Mouse (Mus musculus) liver, embryonic 15.5 days (tissue): ENCODE data around the gene Scn4a. TPM values are rescaled to one million over a fixed set of nuclear protein-coding genes. Genes with fewer than 3 reads are reported as not detected.

Source experiments
- ATAC-seq: fragments of 200-750 bp; cut with Nextera tagmentation; 2 replicates; pipeline ENCODE4 v1.8.0; 2017; ENCODE audit warnings: moderate number of reproducible peaks, mild to moderate bottlenecking, moderate library complexity; ENCODE audit not compliant: insufficient read depth
- H3K27ac ChIP-seq: fragments of 300-500 bp; sonication (generic); replicated peaks from 2 replicates; pipeline ENCODE4 v1.5.1; 2015; ENCODE audit warnings: mild to moderate bottlenecking, inconsistent platforms
- H3K27me3 ChIP-seq: fragments of 300-500 bp; sonication (generic); 2 replicates; pipeline ENCODE4 v1.6.1; 2015; ENCODE audit warnings: mild to moderate bottlenecking, inconsistent platforms
- H3K36me3 ChIP-seq: fragments of 300-500 bp; sonication (generic); replicated peaks from 2 replicates; pipeline ENCODE4 v1.6.1; 2015; ENCODE audit warnings: moderate library complexity, mild to moderate bottlenecking, inconsistent platforms
- H3K4me1 ChIP-seq: fragments of 300-500 bp; sonication (generic); replicated peaks from 2 replicates; pipeline ENCODE4 v1.6.1; 2015; ENCODE audit warnings: inconsistent platforms
- H3K4me2 ChIP-seq: fragments of 300-500 bp; sonication (generic); 2 replicates; pipeline ENCODE4 v1.6.1; 2015; ENCODE audit warnings: moderate library complexity, mild to moderate bottlenecking, inconsistent platforms
- H3K4me3 ChIP-seq: fragments of 300-500 bp; sonication (generic); replicated peaks from 2 replicates; pipeline ENCODE4 v1.5.1; 2015; ENCODE audit warnings: mild to moderate bottlenecking, inconsistent platforms
- H3K9ac ChIP-seq: fragments of 300-500 bp; sonication (generic); 2 replicates; pipeline ENCODE4 v1.6.1; 2015; ENCODE audit warnings: moderate library complexity, mild to moderate bottlenecking, inconsistent platforms
- H3K9me3 ChIP-seq: fragments of 300-500 bp; sonication (generic); replicated peaks from 2 replicates; pipeline ENCODE4 v1.6.1; 2016; ENCODE audit warnings: inconsistent platforms
- WGBS: fragments of 180-500 bp; shearing (Covaris S2); methylation state at CpG from one replicate; pipeline ENCODE4 v1.1.7; 2015; ENCODE audit warnings: mixed read lengths; ENCODE audit not compliant: insufficient replicate concordance; 5-methylcytosine and 5-hydroxymethylcytosine counted together
- polyA plus RNA-seq: library from polyadenylated mRNA; unstranded; fragments of >200 nt; fragmentation: Nextera tagmentation; extraction: Ambion mirVana; gene quantifications from 2 replicates; pipeline ENCODE4 v1.2.1, GENCODE M21; 2015

Scn4a gene
- polyA plus RNA-seq, 1 experiment from 2014 or later, result 0.24 TPM

- Histone ChIP-seq H3K4me1 (peaks cover 15% of the 10 kb centered on the region), H3K4me3 (no peak overlapping the region), H3K9ac (no peak overlapping the region), H3K4me2 (no peak overlapping the region), H3K27ac (no peak overlapping the region), H3K36me3 (no peaks in the 10 kb centered on the region), H3K27me3 (no peaks in the 10 kb centered on the region), H3K9me3 (no peaks in the 10 kb centered on the region)
- 67% methylated on average over 1 of the region's 1 CpGs for WGBS
- no peak for ATAC-seq
These were observed 36.7 kb downstream of the Scn4a start for GRCm38 (mm10) chr11:106316416-106316815.

GRCm38 (mm10) chr11:106314333-106314812 is 38.7 kb downstream of the Scn4a start, which contains the start of gene Cd79b:
Cd79b (minus strand) TSS chr11:106314762.
- peak within 1 kb of the TSS; percentile 20; the same call in 1 of the 2 replicates for H3K4me2 ChIP-seq
- peaks cover 15% of the 10 kb centered on the region for H3K4me1 ChIP-seq
- H3K4me3 ChIP-seq, result peak within 1 kb of the TSS; percentile 28
- no peak within 1 kb of the TSS for H3K27ac ChIP-seq
- no peaks in the 10 kb centered on the region for H3K27me3 ChIP-seq
- ATAC-seq, result no peak
- no peaks in the 10 kb centered on the region for H3K9me3 ChIP-seq
- no peaks in the 10 kb centered on the region for H3K36me3 ChIP-seq
- WGBS, result 32% methylated on average over 9 of the region's 9 CpGs
- no peak within 1 kb of the TSS for H3K9ac ChIP-seq

GRCm38 (mm10) chr11:106313533-106313932 is 39.6 kb downstream of the Scn4a start:
- Histone ChIP-seq H3K9me3 (no peaks in the 10 kb centered on the region), H3K4me3 (peak overlapping the region; percentile 28), H3K36me3 (no peaks in the 10 kb centered on the region), H3K4me1 (peaks cover 8% of the 10 kb centered on the region), H3K27ac (no peak overlapping the region), H3K27me3 (no peaks in the 10 kb centered on the region), H3K9ac (no peak overlapping the region), H3K4me2 (peak overlapping the region; percentile 20; the same call in 1 of the 2 replicates)
- no peak for ATAC-seq
- WGBS, result 29% methylated on average over 5 of the region's 5 CpGs

- no peaks in the 10 kb centered on the region for H3K36me3 ChIP-seq
- ATAC-seq, result no peak
- H3K27ac ChIP-seq, result no peak overlapping the region
- no peak overlapping the region for H3K4me3 ChIP-seq
- no peaks in the 10 kb centered on the region for H3K9me3 ChIP-seq
- H3K27me3 ChIP-seq, result no peaks in the 10 kb centered on the region
- H3K4me2 ChIP-seq, result no peak overlapping the region
- no peak overlapping the region for H3K9ac ChIP-seq
- 62% methylated on average over 5 of the region's 5 CpGs for WGBS
- peaks cover 6% of the 10 kb centered on the region; the same call in 1 of the 2 replicates for H3K4me1 ChIP-seq
These were observed 43.0 kb downstream of the Scn4a start for GRCm38 (mm10) chr11:106310123-106310522.

- ATAC-seq, result no peak
- Histone ChIP-seq H3K27me3 (no peaks in the 10 kb centered on the region), H3K4me3 (no peak overlapping the region), H3K9ac (no peak overlapping the region), H3K27ac (no peak overlapping the region), H3K4me1 (peaks cover 2% of the 10 kb centered on the region; the same call in 1 of the 2 replicates), H3K9me3 (no peaks in the 10 kb centered on the region), H3K36me3 (no peaks in the 10 kb centered on the region), H3K4me2 (no peak overlapping the region)
- WGBS, result 69% methylated on average over 11 of the region's 11 CpGs
These were observed 44.9 kb downstream of the Scn4a start for GRCm38 (mm10) chr11:106308162-106308561.

GRCm38 (mm10) chr11:106307432-106307831 is 45.7 kb downstream of the Scn4a start:
- Histone ChIP-seq H3K27me3 (no peaks in the 10 kb centered on the region), H3K4me2 (no peak overlapping the region), H3K9ac (no peak overlapping the region), H3K4me3 (no peak overlapping the region), H3K27ac (no peak overlapping the region), H3K4me1 (no peaks in the 10 kb centered on the region; the same call in 1 of the 2 replicates), H3K9me3 (no peaks in the 10 kb centered on the region), H3K36me3 (no peaks in the 10 kb centered on the region)
- WGBS, result 54% methylated on average over 5 of the region's 5 CpGs
- no peak for ATAC-seq

- no peaks in the 10 kb centered on the region for H3K9me3 ChIP-seq
- WGBS, result 63% methylated on average over 9 of the region's 9 CpGs
- no peak overlapping the region for H3K4me2 ChIP-seq
- no peak overlapping the region for H3K9ac ChIP-seq
- ATAC-seq, result no peak
- no peaks in the 10 kb centered on the region; the same call in 1 of the 2 replicates for H3K4me1 ChIP-seq
- no peak overlapping the region for H3K27ac ChIP-seq
- no peak overlapping the region for H3K4me3 ChIP-seq
- H3K27me3 ChIP-seq, result no peaks in the 10 kb centered on the region
- H3K36me3 ChIP-seq, result no peaks in the 10 kb centered on the region
These were observed 46.3 kb downstream of the Scn4a start for GRCm38 (mm10) chr11:106306758-106307157.

GRCm38 (mm10) chr11:106306065-106306385 is 47.1 kb downstream of the Scn4a start:
- Histone ChIP-seq H3K27ac (0 out of 2 replicates have a peak overlapping the region, but pooled peaks have one; percentile 33), H3K36me3 (no peaks in the 10 kb centered on the region), H3K4me1 (no peaks in the 10 kb centered on the region; the same call in 1 of the 2 replicates), H3K9ac (no peak overlapping the region), H3K4me2 (no peak overlapping the region), H3K4me3 (no peak overlapping the region), H3K27me3 (no peaks in the 10 kb centered on the region), H3K9me3 (no peaks in the 10 kb centered on the region)
- 0 out of 2 replicates have a peak, but pooled peaks have one; percentile 6 for ATAC-seq
- WGBS, result 80% methylated on average over 3 of the region's 3 CpGs

- Histone ChIP-seq H3K36me3 (no peaks in the 10 kb centered on the region), H3K27me3 (no peaks in the 10 kb centered on the region), H3K4me3 (no peak overlapping the region), H3K4me1 (no peaks in the 10 kb centered on the region; the same call in 1 of the 2 replicates), H3K27ac (0 out of 2 replicates have a peak overlapping the region, but pooled peaks have one; percentile 33), H3K9ac (no peak overlapping the region), H3K9me3 (no peaks in the 10 kb centered on the region), H3K4me2 (no peak overlapping the region)
- 57% methylated on average over 10 of the region's 10 CpGs for WGBS
- no peak; the same call in 1 of the 2 replicates for ATAC-seq
These were observed 47.6 kb downstream of the Scn4a start for GRCm38 (mm10) chr11:106305348-106306064.

GRCm38 (mm10) chr11:106302634-106303033 is 50.5 kb downstream of the Scn4a start:
- 10% methylated on average over 2 of the region's 2 CpGs for WGBS

GRCm38 (mm10) chr11:106301765-106302164 is 51.3 kb downstream of the Scn4a start, which contains the start of gene Gh:
Gh (minus strand) TSS chr11:106301865.
- 68% methylated on average over 9 of the region's 9 CpGs for WGBS
- Histone ChIP-seq H3K4me2 (no peak within 1 kb of the TSS), H3K4me1 (no peaks in the 10 kb centered on the region), H3K27ac (no peak within 1 kb of the TSS), H3K36me3 (no peaks in the 10 kb centered on the region), H3K9me3 (no peaks in the 10 kb centered on the region), H3K27me3 (no peaks in the 10 kb centered on the region), H3K9ac (no peak within 1 kb of the TSS), H3K4me3 (no peak within 1 kb of the TSS)
- no peak for ATAC-seq

More at GRCm38 (mm10) chr11:106302634-106303033, 50.5 kb downstream of the Scn4a start:
- ATAC-seq, result peak; percentile 56
- Histone ChIP-seq H3K4me1 (no peaks in the 10 kb centered on the region; the same call in 1 of the 2 replicates), H3K9ac (no peak overlapping the region), H3K27me3 (no peaks in the 10 kb centered on the region), H3K4me3 (no peak overlapping the region), H3K36me3 (no peaks in the 10 kb centered on the region), H3K27ac (no peak overlapping the region), H3K4me2 (no peak overlapping the region), H3K9me3 (no peaks in the 10 kb centered on the region)
